Mouse (Mus musculus) forebrain, embryonic 14.5 days (tissue): ENCODE measurements around the gene Wwp2. TPM values are rescaled to one million over a fixed set of nuclear protein-coding genes. Genes with fewer than 3 reads are reported as not detected.

Experiments used
- ATAC-seq: fragments of 200-750 bp; cut with Nextera tagmentation; 2 replicates; pipeline ENCODE4 v1.8.0; 2017; ENCODE audit warnings: mild to moderate bottlenecking, moderate library complexity
- DNase-seq: peaks from one replicate; pipeline ENCODE4 v3.0.0-alpha.2; 2015; ENCODE audit warnings: low spot score
- H3K27ac ChIP-seq: fragments of 300-500 bp; sonication (generic); 2 replicates; pipeline ENCODE4 v1.5.1; 2014; ENCODE audit warnings: low read depth, mild to moderate bottlenecking, control low read depth, low read length, moderate library complexity
- H3K27me3 ChIP-seq: fragments of 300-500 bp; sonication (generic); replicated peaks from 2 replicates; pipeline ENCODE4 v1.6.1; 2014; ENCODE audit warnings: low read length, control low read depth, mixed read lengths; ENCODE audit not compliant: control insufficient read depth, insufficient read depth
- H3K36me3 ChIP-seq: fragments of 300-500 bp; sonication (generic); 2 replicates; pipeline ENCODE4 v1.6.1; 2014; ENCODE audit warnings: low read length, control low read depth; ENCODE audit not compliant: control insufficient read depth, insufficient read depth
- H3K4me1 ChIP-seq: fragments of 300-500 bp; sonication (generic); 2 replicates; pipeline ENCODE4 v1.6.1; 2014; ENCODE audit warnings: antibody characterized with exemption, low read length, control low read depth; ENCODE audit not compliant: control insufficient read depth, insufficient read depth
- H3K4me2 ChIP-seq: fragments of 300-500 bp; sonication (generic); 2 replicates; pipeline ENCODE4 v1.6.1; 2014; ENCODE audit warnings: mild to moderate bottlenecking, control low read depth, low read length
- H3K4me3 ChIP-seq: fragments of 300-500 bp; sonication (generic); 2 replicates; pipeline ENCODE4 v1.5.1; 2014; ENCODE audit warnings: low read depth, low read length, control low read depth
- H3K9ac ChIP-seq: fragments of 300-500 bp; sonication (generic); 2 replicates; pipeline ENCODE4 v1.6.1; 2014; ENCODE audit warnings: mild to moderate bottlenecking, low read length, control low read depth, moderate library complexity
- H3K9me3 ChIP-seq: fragments of 300-500 bp; sonication (generic); replicated peaks from 2 replicates; pipeline ENCODE4 v1.6.1; 2016; ENCODE audit warnings: low read length, control low read depth, mixed read lengths; ENCODE audit not compliant: control insufficient read depth
- WGBS: fragments of 180-500 bp; shearing (Covaris S2); extraction: QIAGEN DNeasy Blood & Tissue Kit; methylation state at CpG from one replicate; pipeline ENCODE4 v1.1.7; 2014; 5-methylcytosine and 5-hydroxymethylcytosine counted together
- polyA plus RNA-seq: library from polyadenylated mRNA; unstranded; fragments of >200 nt; fragmentation: Nextera tagmentation; extraction: Ambion mirVana; gene quantifications from 2 replicates; pipeline ENCODE4 v1.2.1, GENCODE M21; 2014

Gene Wwp2
- polyA plus RNA-seq, 1 experiment from 2014 or later, result 40.4 TPM

DNA sequence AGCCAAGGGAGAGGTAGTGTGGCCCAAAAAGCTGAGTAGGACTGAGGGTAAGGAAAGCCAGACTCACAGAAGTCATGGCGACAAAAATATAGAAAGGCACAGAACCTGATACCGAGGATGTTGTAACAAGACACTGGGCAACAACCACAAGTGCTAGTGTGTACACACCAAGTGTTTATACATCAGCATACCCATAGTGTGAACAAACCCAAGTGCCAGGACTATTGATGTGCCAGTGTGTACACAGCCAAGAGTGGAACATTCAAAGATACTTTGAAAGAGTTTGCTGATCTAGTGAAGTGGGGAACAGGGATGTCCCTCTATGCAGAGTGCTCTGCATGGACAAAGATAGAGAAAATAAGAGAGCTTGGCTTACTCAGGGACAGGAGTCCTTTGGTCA, 54.5 kb downstream of the Wwp2 start:
- 90% methylated on average over 2 of the region's 2 CpGs for WGBS
- Histone ChIP-seq H3K4me1 (no peaks in the 10 kb centered on the region), H3K36me3 (peaks cover 3% of the 10 kb centered on the region; the same call in 1 of the 2 replicates), H3K9ac (no peak overlapping the region), H3K9me3 (no peaks in the 10 kb centered on the region), H3K4me2 (no peak overlapping the region), H3K4me3 (no peak overlapping the region), H3K27me3 (no peaks in the 10 kb centered on the region), H3K27ac (no peak overlapping the region)
- ATAC-seq (no peak), DNase-seq (no peak)

- Histone ChIP-seq H3K27ac (no peak overlapping the region), H3K9me3 (no peaks in the 10 kb centered on the region), H3K36me3 (no peaks in the 10 kb centered on the region), H3K27me3 (no peaks in the 10 kb centered on the region), H3K4me3 (no peak overlapping the region), H3K4me2 (no peak overlapping the region), H3K9ac (no peak overlapping the region), H3K4me1 (no peaks in the 10 kb centered on the region)
- ATAC-seq, result no peak
- no peak for DNase-seq
- 66% methylated on average over 4 of the region's 4 CpGs for WGBS
Observed at GRCm38 (mm10) chr8:107491212-107491611, 55.0 kb downstream of the Wwp2 start.

DNA sequence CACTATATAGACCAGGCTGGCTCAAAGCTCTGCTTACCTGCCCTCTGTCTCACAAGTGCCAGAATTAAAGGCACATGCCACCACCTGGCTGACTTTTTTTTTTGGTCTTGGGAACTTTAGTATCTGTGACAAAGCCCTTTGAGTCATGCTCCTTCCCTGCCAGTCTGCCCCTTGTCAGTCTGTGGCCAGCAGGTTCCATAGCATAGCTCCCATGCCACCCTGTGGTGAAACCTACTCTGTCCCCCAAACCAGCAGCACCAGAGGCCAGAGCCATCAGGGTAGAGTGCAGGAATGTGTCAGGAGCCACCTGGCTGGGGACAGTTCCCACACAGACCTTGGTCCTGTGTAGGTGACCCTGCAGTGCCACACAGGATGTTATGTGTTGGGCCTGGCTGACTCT, 55.7 kb downstream of the Wwp2 start:
- Histone ChIP-seq H3K4me1 (no peaks in the 10 kb centered on the region), H3K4me3 (no peak overlapping the region), H3K9me3 (no peaks in the 10 kb centered on the region), H3K9ac (no peak overlapping the region), H3K36me3 (no peaks in the 10 kb centered on the region), H3K27me3 (no peaks in the 10 kb centered on the region), H3K4me2 (no peak overlapping the region), H3K27ac (no peak overlapping the region)
- ATAC-seq, result no peak
- DNase-seq, result no peak

DNA sequence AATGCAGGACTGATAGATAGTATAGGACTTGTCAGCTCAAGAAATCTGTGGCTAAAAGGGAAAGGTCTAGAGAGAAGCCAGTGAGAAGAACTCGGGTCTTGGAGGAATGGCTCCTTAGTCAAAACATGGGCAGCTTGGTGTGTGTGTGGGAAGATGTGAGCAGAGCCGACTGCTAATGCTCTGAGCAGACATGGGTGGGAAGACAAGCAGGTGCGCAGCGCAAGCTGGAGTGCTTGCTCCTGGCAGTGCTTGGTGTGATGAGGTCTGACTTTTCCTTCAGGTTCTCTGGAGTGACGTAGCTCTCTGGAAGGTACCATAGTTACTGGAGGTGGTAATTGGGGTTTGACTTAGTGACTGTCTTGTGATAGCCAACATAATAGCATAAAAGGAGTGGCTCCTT, 56.6 kb downstream of the Wwp2 start:
- H3K4me3 ChIP-seq, result no peak overlapping the region
- H3K36me3 ChIP-seq, result no peaks in the 10 kb centered on the region
- no peaks in the 10 kb centered on the region for H3K4me1 ChIP-seq
- ATAC-seq (no peak), DNase-seq (no peak)
- H3K4me2 ChIP-seq, result no peak overlapping the region
- H3K27me3 ChIP-seq, result no peaks in the 10 kb centered on the region
- WGBS, result 96% methylated on average over 5 of the region's 5 CpGs
- no peak overlapping the region for H3K27ac ChIP-seq
- H3K9me3 ChIP-seq, result no peaks in the 10 kb centered on the region
- H3K9ac ChIP-seq, result no peak overlapping the region

GRCm38 (mm10) chr8:107495425-107495824, 59.3 kb downstream of the Wwp2 start:
- no peak overlapping the region for H3K4me2 ChIP-seq
- H3K9me3 ChIP-seq, result no peaks in the 10 kb centered on the region
- DNase-seq, result no peak
- WGBS, result 92% methylated on average over 9 of the region's 9 CpGs
- no peaks in the 10 kb centered on the region for H3K4me1 ChIP-seq
- H3K27me3 ChIP-seq, result no peaks in the 10 kb centered on the region
- H3K27ac ChIP-seq, result no peak overlapping the region
- H3K9ac ChIP-seq, result no peak overlapping the region
- no peak overlapping the region for H3K4me3 ChIP-seq
- no peak for ATAC-seq
- no peaks in the 10 kb centered on the region for H3K36me3 ChIP-seq

DNA sequence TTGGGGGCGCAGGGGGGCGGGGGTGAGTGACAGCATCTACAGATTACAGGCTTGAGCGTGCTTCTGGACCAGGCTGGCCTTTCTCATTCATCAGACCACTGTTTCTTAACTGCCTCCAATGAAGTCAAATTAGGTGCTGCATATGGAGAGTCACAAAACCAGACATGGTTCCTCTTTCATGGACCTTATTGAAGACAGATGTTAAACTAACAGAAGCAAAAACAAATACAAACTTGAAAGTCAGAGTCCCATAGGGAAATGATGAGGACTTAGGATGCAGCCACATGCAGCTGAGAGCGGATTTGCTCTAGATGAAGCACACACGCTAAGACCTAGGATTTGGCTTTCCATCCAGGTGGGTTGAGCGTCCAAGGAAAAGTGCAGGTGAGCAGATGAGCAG, 61.5 kb downstream of the Wwp2 start:
- H3K4me1 ChIP-seq, result no peaks in the 10 kb centered on the region
- H3K9me3 ChIP-seq, result no peaks in the 10 kb centered on the region
- ATAC-seq (no peak), DNase-seq (no peak)
- H3K4me3 ChIP-seq, result no peak overlapping the region
- no peaks in the 10 kb centered on the region for H3K27me3 ChIP-seq
- no peaks in the 10 kb centered on the region for H3K36me3 ChIP-seq
- no peak overlapping the region for H3K4me2 ChIP-seq
- H3K9ac ChIP-seq, result no peak overlapping the region
- no peak overlapping the region for H3K27ac ChIP-seq
- 89% methylated on average over 6 of the region's 6 CpGs for WGBS

GRCm38 (mm10) chr8:107498390-107498789, 62.2 kb downstream of the Wwp2 start:
- H3K27me3 ChIP-seq, result no peaks in the 10 kb centered on the region
- H3K36me3 ChIP-seq, result no peaks in the 10 kb centered on the region
- DNase-seq, result no peak
- no peak overlapping the region for H3K9ac ChIP-seq
- H3K4me2 ChIP-seq, result no peak overlapping the region
- no peak for ATAC-seq
- H3K9me3 ChIP-seq, result no peaks in the 10 kb centered on the region
- H3K27ac ChIP-seq, result no peak overlapping the region
- H3K4me3 ChIP-seq, result no peak overlapping the region
- no peaks in the 10 kb centered on the region for H3K4me1 ChIP-seq
- 44% methylated on average over 1 of the region's 1 CpGs for WGBS

GRCm38 (mm10) chr8:107498806-107499205, 62.6 kb downstream of the Wwp2 start:
- ATAC-seq, result no peak
- H3K36me3 ChIP-seq, result no peaks in the 10 kb centered on the region
- DNase-seq, result no peak
- no peak overlapping the region for H3K9ac ChIP-seq
- H3K27ac ChIP-seq, result no peak overlapping the region
- no peaks in the 10 kb centered on the region for H3K4me1 ChIP-seq
- no peaks in the 10 kb centered on the region for H3K27me3 ChIP-seq
- H3K9me3 ChIP-seq, result no peaks in the 10 kb centered on the region
- WGBS, result 49% methylated on average over 8 of the region's 8 CpGs
- no peak overlapping the region for H3K4me2 ChIP-seq
- no peak overlapping the region for H3K4me3 ChIP-seq

GRCm38 (mm10) chr8:107499519-107499918, 63.4 kb downstream of the Wwp2 start:
- Histone ChIP-seq H3K27ac (no peak overlapping the region), H3K36me3 (no peaks in the 10 kb centered on the region), H3K9me3 (no peaks in the 10 kb centered on the region), H3K27me3 (no peaks in the 10 kb centered on the region), H3K4me3 (no peak overlapping the region), H3K4me1 (no peaks in the 10 kb centered on the region), H3K4me2 (no peak overlapping the region), H3K9ac (no peak overlapping the region)
- ATAC-seq (no peak), DNase-seq (no peak)
- WGBS, result 87% methylated on average over 3 of the region's 3 CpGs

DNA sequence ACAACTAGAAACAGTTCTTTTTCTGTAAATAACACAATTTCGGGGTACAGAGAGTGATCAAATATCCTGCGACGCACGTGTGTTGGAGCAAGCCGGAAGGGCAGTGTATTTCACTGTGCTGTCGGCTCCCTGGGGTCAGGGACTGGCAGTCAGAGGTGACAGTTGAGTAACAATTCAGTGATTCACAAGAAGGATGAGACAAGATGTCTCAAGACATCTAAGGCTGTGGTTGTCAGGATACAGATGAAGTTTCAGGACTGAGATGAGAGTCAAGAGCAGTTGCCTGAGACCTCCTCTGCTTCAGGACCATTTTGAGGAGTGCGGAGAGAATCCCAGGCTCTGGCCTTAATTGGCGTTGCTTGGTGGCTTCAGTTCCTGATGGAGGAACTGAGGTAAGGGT, 66.2 kb downstream of the Wwp2 start:
- DNase-seq, result no peak
- H3K27me3 ChIP-seq, result no peaks in the 10 kb centered on the region
- 92% methylated on average over 8 of the region's 8 CpGs for WGBS

More for the DNA sequence above, 66.2 kb downstream of the Wwp2 start:
- H3K4me2 ChIP-seq, result no peak overlapping the region
- H3K9me3 ChIP-seq, result no peaks in the 10 kb centered on the region
- no peaks in the 10 kb centered on the region for H3K4me1 ChIP-seq
- no peak overlapping the region for H3K9ac ChIP-seq
- H3K36me3 ChIP-seq, result peaks cover 6% of the 10 kb centered on the region; the same call in 1 of the 2 replicates
- H3K4me3 ChIP-seq, result no peak overlapping the region
- H3K27ac ChIP-seq, result no peak overlapping the region
- ATAC-seq, result no peak
